Mouse (Mus musculus) embryonic facial prominence, embryonic 14.5 days (tissue): ENCODE measurements around the gene Gm44502. TPM values are rescaled to one million over a fixed set of nuclear protein-coding genes. Genes with fewer than 3 reads are reported as not detected.
A peak's percentile ranks its signal among the peaks of the same experiment; 100 is the strongest.
"Not testable (repeated sequence)": the region's sequence is repeated elsewhere in the genome, so short reads cannot be mapped to it uniquely, and the experiment has no call there.

Source experiments
- ATAC-seq: fragments of 200-750 bp; cut with Nextera tagmentation; 2 replicates; pipeline ENCODE4 v1.8.0; 2017; ENCODE audit warnings: low read depth, moderate number of reproducible peaks, moderate TSS enrichment
- DNase-seq: peaks from one replicate; pipeline ENCODE4 v3.0.0-alpha.2; 2015; ENCODE audit warnings: low spot score
- H3K27ac ChIP-seq: fragments of 300-500 bp; sonication (generic); replicated peaks from 2 replicates; pipeline ENCODE4 v1.5.1; 2014; ENCODE audit warnings: low read depth, mild to moderate bottlenecking, low read length, moderate library complexity
- H3K27me3 ChIP-seq: fragments of 300-500 bp; sonication (generic); replicated peaks from 2 replicates; pipeline ENCODE4 v1.6.1; 2014; ENCODE audit warnings: low read length; ENCODE audit not compliant: control insufficient read depth, insufficient read depth
- H3K36me3 ChIP-seq: fragments of 300-500 bp; sonication (generic); 2 replicates; pipeline ENCODE4 v1.6.1; 2014; ENCODE audit warnings: low read length, mixed read lengths; ENCODE audit not compliant: control insufficient read depth, insufficient read depth
- H3K4me1 ChIP-seq: fragments of 300-500 bp; sonication (generic); 2 replicates; pipeline ENCODE4 v1.6.1; 2014; ENCODE audit warnings: antibody characterized with exemption, low read length; ENCODE audit not compliant: control insufficient read depth, insufficient read depth
- H3K4me2 ChIP-seq: fragments of 300-500 bp; sonication (generic); 2 replicates; pipeline ENCODE4 v1.6.1; 2014; ENCODE audit warnings: low read depth, mild to moderate bottlenecking, low read length, moderate library complexity, mixed read lengths
- H3K4me3 ChIP-seq: fragments of 300-500 bp; sonication (generic); 2 replicates; pipeline ENCODE4 v1.5.1; 2014; ENCODE audit warnings: low read depth, mild to moderate bottlenecking, low read length
- H3K9ac ChIP-seq: fragments of 300-500 bp; sonication (generic); 2 replicates; pipeline ENCODE4 v1.6.1; 2014; ENCODE audit warnings: low read depth, mild to moderate bottlenecking, low read length, moderate library complexity, mixed read lengths
- H3K9me3 ChIP-seq: fragments of 300-500 bp; sonication (generic); 2 replicates; pipeline ENCODE4 v1.6.1; 2016; ENCODE audit warnings: low read length; ENCODE audit not compliant: control insufficient read depth
- WGBS: fragments of 180-500 bp; shearing (Covaris S2); extraction: QIAGEN DNeasy Blood & Tissue Kit; methylation state at CpG from one replicate; pipeline ENCODE4 v1.1.7; 2014; 5-methylcytosine and 5-hydroxymethylcytosine counted together
- polyA plus RNA-seq: library from polyadenylated mRNA; unstranded; fragments of >200 nt; fragmentation: Nextera tagmentation; extraction: Ambion mirVana; gene quantifications from 2 replicates; pipeline ENCODE4 v1.2.1, GENCODE M21; 2014

Gm44502 gene
- polyA plus RNA-seq, 1 experiment from 2014 or later: not detected

- Histone ChIP-seq H3K36me3 (no peaks in the 10 kb centered on the region), H3K4me2 (no peak overlapping the region), H3K27ac (no peak overlapping the region), H3K27me3 (no peaks in the 10 kb centered on the region), H3K9ac (no peak overlapping the region), H3K9me3 (no peaks in the 10 kb centered on the region), H3K4me3 (no peak overlapping the region), H3K4me1 (peaks cover 4% of the 10 kb centered on the region)
- DNase-seq (no peak), ATAC-seq (no peak)
- 58% methylated on average over 3 of the region's 3 CpGs for WGBS
Observed at GRCm38 (mm10) chr15:89434136-89434535, 4.6 kb upstream of the Gm44502 start.

- no peak overlapping the region for H3K9ac ChIP-seq
Observed at GRCm38 (mm10) chr15:89432946-89433345, 3.5 kb upstream of the Gm44502 start.

GRCm38 (mm10) chr15:89431806-89432205, 2.3 kb upstream of the Gm44502 start:
- 89% methylated on average over 6 of the region's 6 CpGs for WGBS
- ATAC-seq (no peak), DNase-seq (no peak)
- no peaks in the 10 kb centered on the region for H3K9me3 ChIP-seq
- no peak overlapping the region for H3K4me2 ChIP-seq
- H3K27me3 ChIP-seq: no peaks in the 10 kb centered on the region
- no peak overlapping the region for H3K4me3 ChIP-seq
- no peak overlapping the region for H3K9ac ChIP-seq
- H3K36me3 ChIP-seq: peaks cover 13% of the 10 kb centered on the region
- peaks cover 13% of the 10 kb centered on the region for H3K4me1 ChIP-seq
- H3K27ac ChIP-seq: no peak overlapping the region

More at GRCm38 (mm10) chr15:89432946-89433345, 3.5 kb upstream of the Gm44502 start:
- Histone ChIP-seq H3K4me1 (peaks cover 13% of the 10 kb centered on the region), H3K4me2 (no peak overlapping the region), H3K4me3 (no peak overlapping the region), H3K27me3 (no peaks in the 10 kb centered on the region), H3K36me3 (peaks cover 2% of the 10 kb centered on the region; the same call in 1 of the 2 replicates), H3K9me3 (no peaks in the 10 kb centered on the region), H3K27ac (no peak overlapping the region)
- 73% methylated on average over 4 of the region's 4 CpGs for WGBS
- no peak for DNase-seq
- ATAC-seq: no peak

GRCm38 (mm10) chr15:89431271-89431670, 1.8 kb upstream of the Gm44502 start:
- peaks cover 19% of the 10 kb centered on the region for H3K36me3 ChIP-seq
- no peak overlapping the region for H3K4me3 ChIP-seq
- no peaks in the 10 kb centered on the region for H3K27me3 ChIP-seq
- WGBS: 86% methylated on average over 3 of the region's 3 CpGs
- DNase-seq (no peak), ATAC-seq (no peak)
- H3K9ac ChIP-seq: no peak overlapping the region
- peaks cover 13% of the 10 kb centered on the region for H3K4me1 ChIP-seq
- H3K4me2 ChIP-seq: no peak overlapping the region
- no peaks in the 10 kb centered on the region for H3K9me3 ChIP-seq
- H3K27ac ChIP-seq: no peak overlapping the region

GRCm38 (mm10) chr15:89430771-89431170, 1.3 kb upstream of the Gm44502 start:
- not testable (repeated sequence) for DNase-seq, H3K27me3 ChIP-seq, H3K9me3 ChIP-seq, H3K4me2 ChIP-seq, H3K4me3 ChIP-seq, ATAC-seq, H3K9ac ChIP-seq, H3K27ac ChIP-seq
- 98% methylated on average over 6 of the region's 9 CpGs for WGBS
- peaks cover 24% of the 10 kb centered on the region for H3K36me3 ChIP-seq
- H3K4me1 ChIP-seq: peaks cover 13% of the 10 kb centered on the region

- ATAC-seq (no peak), DNase-seq (no peak)
- Histone ChIP-seq H3K36me3 (peaks cover 27% of the 10 kb centered on the region), H3K9me3 (no peaks in the 10 kb centered on the region), H3K4me2 (peak overlapping the region; percentile 80), H3K27ac (peak overlapping the region; percentile 95), H3K4me3 (peak overlapping the region; percentile 70), H3K4me1 (peaks cover 13% of the 10 kb centered on the region), H3K27me3 (no peaks in the 10 kb centered on the region), H3K9ac (peak overlapping the region; percentile 80; the same call in 1 of the 2 replicates)
- WGBS: 41% methylated on average over 6 of the region's 6 CpGs
Observed at GRCm38 (mm10) chr15:89430341-89430740, 845 bp upstream of the Gm44502 start.

- Histone ChIP-seq H3K36me3 (peaks cover 27% of the 10 kb centered on the region), H3K9me3 (no peaks in the 10 kb centered on the region), H3K27me3 (no peaks in the 10 kb centered on the region), H3K9ac (peak overlapping the region; percentile 80), H3K4me1 (peaks cover 13% of the 10 kb centered on the region), H3K4me2 (peak overlapping the region; percentile 80), H3K4me3 (peak overlapping the region; percentile 70), H3K27ac (peak overlapping the region; percentile 95; the same call in 1 of the 2 replicates)
- DNase-seq: no peak
- WGBS: 5% methylated on average over 16 of the region's 22 CpGs
- no peak for ATAC-seq
Observed at GRCm38 (mm10) chr15:89428821-89429351, 610 bp downstream of the Gm44502 start.

- H3K9ac ChIP-seq: peak overlapping the region; percentile 80
- DNase-seq: no peak
- peaks cover 13% of the 10 kb centered on the region for H3K4me1 ChIP-seq
- no peaks in the 10 kb centered on the region for H3K9me3 ChIP-seq
- peak overlapping the region; percentile 70 for H3K4me3 ChIP-seq
- 84% methylated on average over 19 of the region's 19 CpGs for WGBS
- peaks cover 27% of the 10 kb centered on the region for H3K36me3 ChIP-seq
- no peak overlapping the region for H3K27ac ChIP-seq
- no peak for ATAC-seq
- no peaks in the 10 kb centered on the region for H3K27me3 ChIP-seq
- peak overlapping the region; percentile 80 for H3K4me2 ChIP-seq
Observed at GRCm38 (mm10) chr15:89428136-89428790, 1.2 kb downstream of the Gm44502 start.

GRCm38 (mm10) chr15:89426716-89427115, 2.8 kb downstream of the Gm44502 start:
- 96% methylated on average over 10 of the region's 10 CpGs for WGBS
- Histone ChIP-seq H3K4me2 (no peak overlapping the region), H3K9me3 (no peaks in the 10 kb centered on the region), H3K27me3 (no peaks in the 10 kb centered on the region), H3K36me3 (peaks cover 27% of the 10 kb centered on the region), H3K27ac (no peak overlapping the region), H3K4me3 (no peak overlapping the region), H3K9ac (no peak overlapping the region), H3K4me1 (peaks cover 13% of the 10 kb centered on the region)
- DNase-seq (no peak), ATAC-seq (no peak)
